Mouse (Mus musculus): Measurements from ENCODE around the gene Kcnk3. TPM values are rescaled to one million over a fixed set of nuclear protein-coding genes. Genes with fewer than 3 reads are reported as not detected.

Kcnk3 gene
- total and polyA plus RNA-seq, 2 experiments from 2014 or later, result 45.3 to 70.0 TPM

- peaks cover 20% of the 10 kb centered on the region for H3K4me1 ChIP-seq (ENCODE audit: control insufficient read depth, insufficient read depth)
- H3K27me3 ChIP-seq (ENCODE audit: control insufficient read depth, insufficient read depth, low read length), result no peaks in the 10 kb centered on the region
- H3K4me2 ChIP-seq (ENCODE audit: low read depth, low read length), result peak within 1 kb of the TSS; percentile 92
- ATAC-seq (ENCODE audit: insufficient read depth, low read depth) (peak; percentile 91), DNase-seq (ENCODE audit: low spot score) (peak; percentile 85)
- H3K27ac ChIP-seq (ENCODE audit: low read depth), result peak within 1 kb of the TSS; percentile 79
- TF ChIP-seq EP300 (IDR thresholded peaks at IDR 0.05; ENCODE audit: low read depth), result no peak
- no peak for TF ChIP-seq CTCF (IDR thresholded peaks at IDR 0.05; ENCODE audit: low read depth)
- WGBS, result under 1% methylated on average over 37 of the region's 38 CpGs
- H3K4me3 ChIP-seq (ENCODE audit: low read depth, low read length), result peak within 1 kb of the TSS; percentile 95
- 0 out of 2 replicates have a peak, but pooled peaks cover 4% of the 10 kb centered on the region for H3K36me3 ChIP-seq (replicated peaks; ENCODE audit: control insufficient read depth, insufficient read depth, low read length)
- H3K9me3 ChIP-seq (replicated peaks; ENCODE audit: control insufficient read depth, low read length), result no peaks in the 10 kb centered on the region
- H3K9ac ChIP-seq (replicated peaks; ENCODE audit: low read depth, low read length), result peak within 1 kb of the TSS; percentile 80
Observed at GRCm38 (mm10) chr5:30647815-30648560, 60.0 kb downstream of the Kcnk3 start, which contains the start of gene Slc35f6. Gene Slc35f6 (plus strand): TSS chr5:30647933.

- H3K27me3 ChIP-seq (ENCODE audit: control insufficient read depth, insufficient read depth, low read length), result no peaks in the 10 kb centered on the region
- H3K4me1 ChIP-seq (ENCODE audit: control insufficient read depth, insufficient read depth), result peaks cover 10% of the 10 kb centered on the region
- WGBS, result 77% methylated on average over 4 of the region's 4 CpGs
- H3K9me3 ChIP-seq (replicated peaks; ENCODE audit: control insufficient read depth, low read length), result no peaks in the 10 kb centered on the region
- 0 out of 2 replicates have a peak, but pooled peaks cover 5% of the 10 kb centered on the region for H3K36me3 ChIP-seq (replicated peaks; ENCODE audit: control insufficient read depth, insufficient read depth, low read length)
- TF ChIP-seq CTCF (IDR thresholded peaks at IDR 0.05; ENCODE audit: low read depth) (no peak), EP300 (IDR thresholded peaks at IDR 0.05; ENCODE audit: low read depth) (no peak)
- peak overlapping the region; percentile 92; the same call in 1 of the 2 replicates for H3K4me2 ChIP-seq (ENCODE audit: low read depth, low read length)
- DNase-seq (ENCODE audit: low spot score), result no peak
- H3K4me3 ChIP-seq (ENCODE audit: low read depth, low read length), result no peak overlapping the region
- no peak overlapping the region for H3K9ac ChIP-seq (replicated peaks; ENCODE audit: low read depth, low read length)
- no peak for ATAC-seq (ENCODE audit: insufficient read depth, low read depth)
- no peak overlapping the region for H3K27ac ChIP-seq (ENCODE audit: low read depth)
Observed at GRCm38 (mm10) chr5:30649558-30649957, 61.6 kb downstream of the Kcnk3 start.

GRCm38 (mm10) chr5:30650756-30651155, 62.8 kb downstream of the Kcnk3 start:
- no peak for ATAC-seq (ENCODE audit: insufficient read depth, low read depth)
- peak overlapping the region; percentile 2; the same call in 1 of the 2 replicates for H3K27ac ChIP-seq (ENCODE audit: low read depth)
- DNase-seq (ENCODE audit: low spot score), result no peak

GRCm38 (mm10) chr5:30651554-30651953, 63.6 kb downstream of the Kcnk3 start:
- TF ChIP-seq EP300 (IDR thresholded peaks at IDR 0.05; ENCODE audit: low read depth) (no peak), CTCF (IDR thresholded peaks at IDR 0.05; ENCODE audit: low read depth) (no peak)
- H3K9ac ChIP-seq (replicated peaks; ENCODE audit: low read depth, low read length), result no peak overlapping the region
- no peaks in the 10 kb centered on the region for H3K9me3 ChIP-seq (replicated peaks; ENCODE audit: control insufficient read depth, low read length)
- H3K27ac ChIP-seq (ENCODE audit: low read depth), result no peak overlapping the region
- H3K27me3 ChIP-seq (ENCODE audit: control insufficient read depth, insufficient read depth, low read length), result no peaks in the 10 kb centered on the region
- no peak overlapping the region for H3K4me2 ChIP-seq (ENCODE audit: low read depth, low read length)
- 86% methylated on average over 3 of the region's 3 CpGs for WGBS
- H3K4me1 ChIP-seq (ENCODE audit: control insufficient read depth, insufficient read depth), result peaks cover 10% of the 10 kb centered on the region
- H3K36me3 ChIP-seq (replicated peaks; ENCODE audit: control insufficient read depth, insufficient read depth, low read length), result peaks cover 25% of the 10 kb centered on the region
- no peak for DNase-seq (ENCODE audit: low spot score)
- no peak overlapping the region for H3K4me3 ChIP-seq (ENCODE audit: low read depth, low read length)
- no peak for ATAC-seq (ENCODE audit: insufficient read depth, low read depth)

More at GRCm38 (mm10) chr5:30650756-30651155, 62.8 kb downstream of the Kcnk3 start:
- Histone ChIP-seq H3K9me3 (replicated peaks; ENCODE audit: control insufficient read depth, low read length) (no peaks in the 10 kb centered on the region), H3K27me3 (ENCODE audit: control insufficient read depth, insufficient read depth, low read length) (no peaks in the 10 kb centered on the region), H3K36me3 (replicated peaks; ENCODE audit: control insufficient read depth, insufficient read depth, low read length) (peaks cover 17% of the 10 kb centered on the region), H3K4me3 (ENCODE audit: low read depth, low read length) (no peak overlapping the region), H3K4me2 (ENCODE audit: low read depth, low read length) (no peak overlapping the region), H3K9ac (replicated peaks; ENCODE audit: low read depth, low read length) (no peak overlapping the region), H3K4me1 (ENCODE audit: control insufficient read depth, insufficient read depth) (peaks cover 10% of the 10 kb centered on the region)
- WGBS, result 50% methylated on average over 3 of the region's 3 CpGs
- no peak for TF ChIP-seq EP300 (IDR thresholded peaks at IDR 0.05; ENCODE audit: low read depth)
- no peak for TF ChIP-seq CTCF (IDR thresholded peaks at IDR 0.05; ENCODE audit: low read depth)

GRCm38 (mm10) chr5:30653246-30653645, 65.3 kb downstream of the Kcnk3 start:
- ATAC-seq (ENCODE audit: insufficient read depth, low read depth) (no peak), DNase-seq (ENCODE audit: low spot score) (no peak)
- H3K27ac ChIP-seq (ENCODE audit: low read depth), result no peak overlapping the region
- WGBS, result 83% methylated on average over 6 of the region's 6 CpGs
- H3K9me3 ChIP-seq (replicated peaks; ENCODE audit: control insufficient read depth, low read length), result no peaks in the 10 kb centered on the region
- H3K4me1 ChIP-seq (ENCODE audit: control insufficient read depth, insufficient read depth), result peaks cover 5% of the 10 kb centered on the region
- H3K9ac ChIP-seq (replicated peaks; ENCODE audit: low read depth, low read length), result no peak overlapping the region
- H3K36me3 ChIP-seq (replicated peaks; ENCODE audit: control insufficient read depth, insufficient read depth, low read length), result peaks cover 42% of the 10 kb centered on the region
- TF ChIP-seq EP300 (IDR thresholded peaks at IDR 0.05; ENCODE audit: low read depth) (no peak), CTCF (IDR thresholded peaks at IDR 0.05; ENCODE audit: low read depth) (no peak)
- H3K4me2 ChIP-seq (ENCODE audit: low read depth, low read length), result no peak overlapping the region
- H3K4me3 ChIP-seq (ENCODE audit: low read depth, low read length), result no peak overlapping the region
- H3K27me3 ChIP-seq (ENCODE audit: control insufficient read depth, insufficient read depth, low read length), result no peaks in the 10 kb centered on the region
